Mouse (Mus musculus) midbrain, embryonic 12.5 days (tissue): ENCODE data around the gene Itgav. TPM values are rescaled to one million over a fixed set of nuclear protein-coding genes. Genes with fewer than 3 reads are reported as not detected.
"Not testable (repeated sequence)": the region's sequence is repeated elsewhere in the genome, so short reads cannot be mapped to it uniquely, and the experiment has no call there.

ENCODE experiments used
- ATAC-seq: fragments of 200-750 bp; cut with Nextera tagmentation; 2 replicates; pipeline ENCODE4 v1.8.0; 2017; ENCODE audit warnings: low read depth, moderate TSS enrichment, moderate library complexity; ENCODE audit not compliant: low FRiP score
- H3K27ac ChIP-seq: fragments of 300-500 bp; sonication (generic); replicated peaks from 2 replicates; pipeline ENCODE4 v1.5.1; 2016; ENCODE audit warnings: mild to moderate bottlenecking
- H3K27me3 ChIP-seq: fragments of 300-500 bp; sonication (generic); 2 replicates; pipeline ENCODE4 v1.6.1; 2016; ENCODE audit warnings: mild to moderate bottlenecking
- H3K36me3 ChIP-seq: fragments of 300-500 bp; sonication (generic); 2 replicates; pipeline ENCODE4 v1.6.1; 2016
- H3K4me1 ChIP-seq: fragments of 300-500 bp; sonication (generic); 2 replicates; pipeline ENCODE4 v1.6.1; 2016
- H3K4me2 ChIP-seq: fragments of 300-500 bp; sonication (generic); replicated peaks from 2 replicates; pipeline ENCODE4 v1.6.1; 2016; ENCODE audit warnings: mild to moderate bottlenecking, moderate library complexity
- H3K4me3 ChIP-seq: fragments of 300-500 bp; sonication (generic); 2 replicates; pipeline ENCODE4 v1.5.1; 2016; ENCODE audit warnings: mild to moderate bottlenecking
- H3K9ac ChIP-seq: fragments of 300-500 bp; sonication (generic); replicated peaks from 2 replicates; pipeline ENCODE4 v1.6.1; 2016; ENCODE audit warnings: mild to moderate bottlenecking, moderate library complexity
- H3K9me3 ChIP-seq: fragments of 300-500 bp; sonication (generic); 2 replicates; pipeline ENCODE4 v1.6.1; 2016; ENCODE audit warnings: mild to moderate bottlenecking
- WGBS: fragments of 180-500 bp; shearing (Covaris S2); methylation state at CpG from one replicate; pipeline ENCODE4 v1.1.7; 2016; 5-methylcytosine and 5-hydroxymethylcytosine counted together
- polyA plus RNA-seq: library from polyadenylated mRNA; unstranded; fragments of >200 nt; fragmentation: Nextera tagmentation; extraction: Ambion mirVana; gene quantifications from 2 replicates; pipeline ENCODE4 v1.2.1, GENCODE M21; 2016

Gene Itgav
- polyA plus RNA-seq, 1 experiment from 2014 or later, result 42.2 TPM

GRCm38 (mm10) chr2:83692651-83693545 lies 31.3 kb upstream of the Itgav start:
- Histone ChIP-seq H3K9me3 (no peaks in the 10 kb centered on the region), H3K4me3 (no peak overlapping the region), H3K4me1 (0 out of 2 replicates have a peak, but pooled peaks cover 9% of the 10 kb centered on the region), H3K4me2 (no peak overlapping the region), H3K27me3 (no peaks in the 10 kb centered on the region), H3K36me3 (no peaks in the 10 kb centered on the region), H3K27ac (no peak overlapping the region), H3K9ac (no peak overlapping the region)
- ATAC-seq, result peak; percentile 44; the same call in 1 of the 2 replicates
- 20% methylated on average over 10 of the region's 10 CpGs for WGBS

- Histone ChIP-seq H3K4me1 (0 out of 2 replicates have a peak, but pooled peaks cover 9% of the 10 kb centered on the region), H3K36me3 (no peaks in the 10 kb centered on the region), H3K4me2 (no peak overlapping the region), H3K27me3 (no peaks in the 10 kb centered on the region), H3K9me3 (no peaks in the 10 kb centered on the region), H3K9ac (no peak overlapping the region), H3K4me3 (no peak overlapping the region), H3K27ac (no peak overlapping the region)
- ATAC-seq, result no peak
- 91% methylated on average over 7 of the region's 7 CpGs for WGBS
Measured at GRCm38 (mm10) chr2:83694061-83694460, 30.1 kb upstream of the Itgav start.

- H3K27ac ChIP-seq, result no peak overlapping the region
- H3K4me3 ChIP-seq, result no peak overlapping the region
- no peak for ATAC-seq
- H3K9ac ChIP-seq, result no peak overlapping the region
- H3K9me3 ChIP-seq, result no peaks in the 10 kb centered on the region
- H3K4me2 ChIP-seq, result no peak overlapping the region
- no peaks in the 10 kb centered on the region for H3K27me3 ChIP-seq
- 0 out of 2 replicates have a peak, but pooled peaks cover 9% of the 10 kb centered on the region for H3K4me1 ChIP-seq
- no peaks in the 10 kb centered on the region for H3K36me3 ChIP-seq
- WGBS, result 81% methylated on average over 11 of the region's 11 CpGs
Measured at GRCm38 (mm10) chr2:83695345-83696247, 28.6 kb upstream of the Itgav start.

GRCm38 (mm10) chr2:83698484-83698883 lies 25.7 kb upstream of the Itgav start:
- H3K27ac ChIP-seq, result no peak overlapping the region
- no peaks in the 10 kb centered on the region for H3K27me3 ChIP-seq
- H3K4me3 ChIP-seq, result no peak overlapping the region
- H3K9ac ChIP-seq, result no peak overlapping the region
- ATAC-seq, result no peak
- no peaks in the 10 kb centered on the region for H3K36me3 ChIP-seq
- 90% methylated on average over 1 of the region's 1 CpGs for WGBS
- H3K4me2 ChIP-seq, result no peak overlapping the region
- no peaks in the 10 kb centered on the region for H3K9me3 ChIP-seq
- no peaks in the 10 kb centered on the region for H3K4me1 ChIP-seq

- Histone ChIP-seq H3K4me2 (no peak overlapping the region), H3K27me3 (no peaks in the 10 kb centered on the region), H3K9ac (no peak overlapping the region), H3K27ac (no peak overlapping the region), H3K4me3 (no peak overlapping the region), H3K4me1 (no peaks in the 10 kb centered on the region), H3K36me3 (no peaks in the 10 kb centered on the region), H3K9me3 (no peaks in the 10 kb centered on the region)
- no peak for ATAC-seq
- 51% methylated on average over 1 of the region's 1 CpGs for WGBS
Measured at GRCm38 (mm10) chr2:83699324-83699723, 24.9 kb upstream of the Itgav start.

GRCm38 (mm10) chr2:83700667-83701066 lies 23.5 kb upstream of the Itgav start:
- WGBS, result 86% methylated on average over 4 of the region's 4 CpGs
- no peak for ATAC-seq

GRCm38 (mm10) chr2:83702411-83702810 lies 21.8 kb upstream of the Itgav start:
- no peaks in the 10 kb centered on the region for H3K36me3 ChIP-seq
- H3K9me3 ChIP-seq, result no peaks in the 10 kb centered on the region
- H3K9ac ChIP-seq, result no peak overlapping the region
- no peak overlapping the region for H3K4me3 ChIP-seq
- H3K4me2 ChIP-seq, result no peak overlapping the region
- 94% methylated on average over 5 of the region's 7 CpGs for WGBS
- no peaks in the 10 kb centered on the region for H3K4me1 ChIP-seq
- no peak for ATAC-seq
- no peaks in the 10 kb centered on the region for H3K27me3 ChIP-seq
- H3K27ac ChIP-seq, result no peak overlapping the region

More at GRCm38 (mm10) chr2:83700667-83701066, 23.5 kb upstream of the Itgav start:
- Histone ChIP-seq H3K9ac (no peak overlapping the region), H3K4me3 (no peak overlapping the region), H3K9me3 (no peaks in the 10 kb centered on the region), H3K4me1 (no peaks in the 10 kb centered on the region), H3K36me3 (no peaks in the 10 kb centered on the region), H3K27me3 (no peaks in the 10 kb centered on the region), H3K27ac (no peak overlapping the region), H3K4me2 (no peak overlapping the region)

- no peak for ATAC-seq
Measured at GRCm38 (mm10) chr2:83705580-83706158, 18.5 kb upstream of the Itgav start.

GRCm38 (mm10) chr2:83709896-83710524 lies 14.2 kb upstream of the Itgav start:
- Histone ChIP-seq H3K4me1 (no peaks in the 10 kb centered on the region), H3K27me3 (no peaks in the 10 kb centered on the region), H3K4me2 (no peak overlapping the region), H3K9me3 (no peaks in the 10 kb centered on the region), H3K36me3 (no peaks in the 10 kb centered on the region), H3K9ac (no peak overlapping the region), H3K4me3 (no peak overlapping the region), H3K27ac (no peak overlapping the region)
- no peak for ATAC-seq
- WGBS, result 82% methylated on average over 11 of the region's 11 CpGs

More at GRCm38 (mm10) chr2:83705580-83706158, 18.5 kb upstream of the Itgav start:
- no peaks in the 10 kb centered on the region for H3K9me3 ChIP-seq
- no peak overlapping the region for H3K27ac ChIP-seq
- H3K4me2 ChIP-seq, result no peak overlapping the region
- no peaks in the 10 kb centered on the region for H3K36me3 ChIP-seq
- H3K4me1 ChIP-seq, result no peaks in the 10 kb centered on the region
- 89% methylated on average over 9 of the region's 9 CpGs for WGBS
- H3K9ac ChIP-seq, result no peak overlapping the region
- no peak overlapping the region for H3K4me3 ChIP-seq
- no peaks in the 10 kb centered on the region for H3K27me3 ChIP-seq

- ATAC-seq, H3K4me1 ChIP-seq, H3K4me2 ChIP-seq, H3K9me3 ChIP-seq, H3K36me3 ChIP-seq, H3K4me3 ChIP-seq, H3K27ac ChIP-seq, H3K9ac ChIP-seq, H3K27me3 ChIP-seq: not testable (repeated sequence)
- WGBS, result 76% methylated on average over 7 of the region's 7 CpGs
Measured at GRCm38 (mm10) chr2:83713281-83713680, 10.9 kb upstream of the Itgav start.

GRCm38 (mm10) chr2:83713946-83714345 lies 10.3 kb upstream of the Itgav start:
- H3K4me1 ChIP-seq, result no peaks in the 10 kb centered on the region
- H3K4me3 ChIP-seq, result no peak overlapping the region
- WGBS, result 86% methylated on average over 5 of the region's 5 CpGs
- H3K4me2 ChIP-seq, result no peak overlapping the region
- no peaks in the 10 kb centered on the region for H3K9me3 ChIP-seq
- H3K9ac ChIP-seq, result no peak overlapping the region
- no peaks in the 10 kb centered on the region for H3K36me3 ChIP-seq
- H3K27ac ChIP-seq, result no peak overlapping the region
- ATAC-seq, result no peak
- H3K27me3 ChIP-seq, result no peaks in the 10 kb centered on the region
